Mouse (Mus musculus) small intestine, adult 2 months (tissue): Measurements from ENCODE around the gene Abcb11.

Experiments
- CTCF ChIP-seq: fragments of 200-500 bp; IDR thresholded peaks from 2 replicates; pipeline ENCODE4 v1.5.1; 2012; ENCODE audit warnings: low read depth, mild to moderate bottlenecking, control low read depth, inconsistent platforms, low read length, moderate library complexity, mixed read lengths; ENCODE audit not compliant: insufficient replicate concordance, insufficient read length; ENCODE audit errors: extremely low read depth
- POLR2A ChIP-seq: fragments of 200-500 bp; IDR thresholded peaks from 2 replicates; pipeline ENCODE4 v1.6.1; 2012; ENCODE audit warnings: low read depth, mild to moderate bottlenecking, control low read depth, inconsistent platforms, low read length, moderate library complexity

DNA sequence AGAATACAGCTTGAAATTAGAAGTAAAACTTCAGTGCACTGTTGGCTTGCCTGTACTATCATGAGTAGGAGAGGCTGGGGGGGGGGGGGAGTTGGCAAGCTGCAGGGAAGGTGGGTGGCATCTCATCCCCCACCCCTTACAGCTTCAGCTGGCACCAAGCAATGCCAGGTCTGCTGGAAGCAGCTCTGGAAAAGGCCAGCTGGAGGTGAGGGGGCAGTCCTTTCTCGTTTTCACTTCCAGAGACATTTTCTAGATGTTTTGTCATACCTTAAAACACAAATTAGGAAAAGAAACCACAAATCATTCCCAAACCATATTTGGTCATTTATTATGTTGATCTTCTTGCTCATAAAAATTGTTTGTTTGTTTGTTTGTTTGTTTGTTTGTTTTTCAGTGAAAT is 37.4 kb upstream of the Abcb11 start:
- TF ChIP-seq CTCF (no peak), POLR2A (no peak)
